Mouse (Mus musculus) spleen, adult 2 months (tissue): ENCODE measurements around the gene Bspry.

Source experiments
- CTCF ChIP-seq: fragments of 200-500 bp; IDR thresholded peaks from 2 replicates; pipeline ENCODE4 v1.5.1; 2011; ENCODE audit warnings: mild to moderate bottlenecking, inconsistent platforms; ENCODE audit not compliant: insufficient read depth, insufficient read length, insufficient replicate concordance; ENCODE audit errors: extremely low read depth
- POLR2A ChIP-seq: fragments of 200-500 bp; IDR thresholded peaks from 2 replicates; pipeline ENCODE4 v1.6.1; 2011; ENCODE audit warnings: low read depth, low read length, inconsistent platforms

DNA sequence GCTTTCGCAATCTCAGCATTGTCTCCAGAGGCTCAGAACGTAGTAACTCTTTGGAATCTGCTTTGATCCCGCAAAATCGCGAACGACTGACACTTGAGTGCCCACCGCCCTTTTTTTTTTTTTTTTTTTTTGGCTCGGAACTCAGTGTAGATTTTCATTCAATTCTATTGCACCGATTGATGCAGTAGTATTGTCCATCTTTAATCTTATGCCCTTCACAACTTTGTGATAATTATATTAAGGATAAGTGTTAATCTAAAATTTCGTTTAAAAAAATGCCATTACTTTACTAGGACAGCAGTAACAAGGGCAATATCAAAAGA lies 45.6 kb downstream of the Bspry start:
- TF ChIP-seq CTCF: no peak
- no peak for TF ChIP-seq POLR2A
